Mouse (Mus musculus): Measurements from ENCODE around the gene Cd27.

GRCm38 (mm10) chr6:125255516-125256044 is 18.8 kb upstream of the Cd27 start:
- TF ChIP-seq ZC3H11A (IDR thresholded peaks at IDR 0.05; ENCODE audit: borderline replicate concordance, low read depth, low read length) (no peak), HCFC1 (IDR thresholded peaks at IDR 0.05; ENCODE audit: borderline replicate concordance, insufficient read depth, low read length) (no peak), CHD2 (IDR thresholded peaks at IDR 0.05; ENCODE audit: low read depth, low read length) (no peak), ZNF384 (IDR thresholded peaks at IDR 0.05; ENCODE audit: low read depth, low read length) (no peak)
